Mouse (Mus musculus) neural tube, embryonic 14.5 days (tissue): Measurements from ENCODE around the gene Akap14. TPM values are rescaled to one million over a fixed set of nuclear protein-coding genes. Genes with fewer than 3 reads are reported as not detected.
"Not testable (repeated sequence)": the region's sequence is repeated elsewhere in the genome, so short reads cannot be mapped to it uniquely, and the experiment has no call there.

Experiments
- ATAC-seq: fragments of 200-750 bp; cut with Nextera tagmentation; 2 replicates; pipeline ENCODE4 v1.8.0; 2017; ENCODE audit warnings: low read depth, mild to moderate bottlenecking, moderate TSS enrichment, moderate library complexity
- H3K27ac ChIP-seq: fragments of 300-500 bp; sonication (generic); 2 replicates; pipeline ENCODE4 v1.5.1; 2014; ENCODE audit warnings: low read depth, mild to moderate bottlenecking, control low read depth, low read length, moderate library complexity, mixed read lengths
- H3K27me3 ChIP-seq: fragments of 300-500 bp; sonication (generic); 2 replicates; pipeline ENCODE4 v1.6.1; 2014; ENCODE audit warnings: low read length; ENCODE audit not compliant: control insufficient read depth, insufficient read depth
- H3K36me3 ChIP-seq: fragments of 300-500 bp; sonication (generic); 2 replicates; pipeline ENCODE4 v1.6.1; 2014; ENCODE audit warnings: low read length, mixed read lengths; ENCODE audit not compliant: control insufficient read depth, insufficient read depth
- H3K4me1 ChIP-seq: fragments of 300-500 bp; sonication (generic); 2 replicates; pipeline ENCODE4 v1.6.1; 2014; ENCODE audit warnings: low read length; ENCODE audit not compliant: control insufficient read depth, insufficient read depth
- H3K4me2 ChIP-seq: fragments of 300-500 bp; sonication (generic); 2 replicates; pipeline ENCODE4 v1.6.1; 2014; ENCODE audit warnings: mild to moderate bottlenecking, low read depth, low read length, control low read depth
- H3K4me3 ChIP-seq: fragments of 300-500 bp; sonication (generic); 2 replicates; pipeline ENCODE4 v1.5.1; 2014; ENCODE audit warnings: low read depth, low read length, control low read depth, mixed read lengths
- H3K9ac ChIP-seq: fragments of 300-500 bp; sonication (generic); replicated peaks from 2 replicates; pipeline ENCODE4 v1.6.1; 2014; ENCODE audit warnings: low read depth, mild to moderate bottlenecking, control low read depth, low read length, mixed read lengths
- H3K9me3 ChIP-seq: fragments of 300-500 bp; sonication (generic); 2 replicates; pipeline ENCODE4 v1.6.1; 2016; ENCODE audit warnings: low read length; ENCODE audit not compliant: control insufficient read depth
- WGBS: fragments of 180-500 bp; shearing (Covaris S2); extraction: QIAGEN DNeasy Blood & Tissue Kit; methylation state at CpG from one replicate; pipeline ENCODE4 v1.1.7; 2014; 5-methylcytosine and 5-hydroxymethylcytosine counted together
- polyA plus RNA-seq: library from polyadenylated mRNA; unstranded; fragments of >200 nt; fragmentation: Nextera tagmentation; extraction: Ambion mirVana; gene quantifications from 2 replicates; pipeline ENCODE4 v1.2.1, GENCODE M21; 2014

The Akap14 gene
- polyA plus RNA-seq, 1 experiment from 2014 or later: 0.29 TPM

DNA sequence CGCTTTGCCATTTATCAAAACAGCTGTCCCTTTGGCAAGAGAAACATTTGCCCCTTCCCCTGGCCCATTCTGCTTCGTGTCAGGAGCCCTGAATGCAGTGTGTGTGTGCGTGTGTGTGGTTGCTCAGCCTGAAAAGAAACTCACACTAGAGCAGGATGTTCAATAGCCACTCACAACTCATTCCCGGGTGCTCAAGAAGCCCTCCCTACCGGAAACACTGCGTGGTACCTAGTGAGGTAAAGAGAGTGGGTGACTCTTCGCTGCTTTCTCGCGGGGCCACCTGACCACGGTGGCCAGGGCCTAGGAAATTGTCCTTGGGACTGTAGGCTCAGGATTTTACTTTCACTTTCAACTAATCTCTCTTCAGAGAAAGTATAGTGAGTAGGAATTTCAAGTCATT, 7.5 kb downstream of the Akap14 start:
- Histone ChIP-seq H3K36me3 (no peaks in the 10 kb centered on the region), H3K4me3 (no peak overlapping the region), H3K9ac (no peak overlapping the region), H3K4me1 (no peaks in the 10 kb centered on the region), H3K27me3 (no peaks in the 10 kb centered on the region), H3K4me2 (no peak overlapping the region), H3K27ac (no peak overlapping the region), H3K9me3 (no peaks in the 10 kb centered on the region)
- 79% methylated on average over 10 of the region's 10 CpGs for WGBS
- no peak for ATAC-seq

DNA sequence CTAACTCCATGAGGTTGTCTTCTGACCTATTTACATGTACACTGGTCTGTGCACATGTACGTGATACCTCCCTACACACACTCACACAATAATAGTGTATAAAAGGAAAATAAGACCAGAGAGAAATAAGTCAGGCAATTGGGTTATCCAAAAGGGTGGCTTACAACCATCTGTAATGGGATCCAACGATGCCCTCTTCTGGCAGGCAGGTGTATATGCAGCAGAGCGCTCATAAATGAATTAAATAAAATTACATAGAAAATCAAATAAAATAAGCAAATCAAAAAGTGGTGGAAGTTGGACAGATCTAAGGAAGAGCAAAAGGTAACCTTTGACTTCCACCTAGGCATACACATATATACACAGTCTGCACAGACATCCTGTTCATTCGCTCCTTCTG, 10.8 kb downstream of the Akap14 start:
- no peak overlapping the region for H3K4me2 ChIP-seq
- H3K9me3 ChIP-seq: no peaks in the 10 kb centered on the region
- H3K4me3 ChIP-seq: no peak overlapping the region
- no peaks in the 10 kb centered on the region for H3K4me1 ChIP-seq
- H3K27me3 ChIP-seq: no peaks in the 10 kb centered on the region
- ATAC-seq: no peak
- H3K9ac ChIP-seq: no peak overlapping the region
- 66% methylated on average over 4 of the region's 4 CpGs for WGBS
- no peak overlapping the region for H3K27ac ChIP-seq
- no peaks in the 10 kb centered on the region for H3K36me3 ChIP-seq

DNA sequence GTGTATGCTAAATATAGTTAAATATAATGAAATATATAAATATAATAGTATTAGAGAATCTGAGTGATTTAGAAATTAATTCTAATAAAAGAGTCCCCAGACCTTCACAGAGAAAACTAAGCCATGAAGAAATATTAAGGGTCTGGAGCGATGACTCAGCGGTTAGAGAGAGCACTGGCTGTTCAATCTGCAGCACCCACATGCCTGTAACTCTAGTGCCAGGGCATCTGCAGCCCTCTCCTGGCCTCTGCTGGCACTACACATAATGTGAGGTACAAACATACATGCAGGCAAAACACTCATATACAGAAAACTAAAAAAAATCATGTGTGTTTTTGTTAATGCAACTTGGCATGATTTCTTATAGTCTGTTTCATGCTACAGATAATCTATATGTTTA, 23.7 kb downstream of the Akap14 start:
- H3K9ac ChIP-seq: no peak overlapping the region
- WGBS: 93% methylated on average over 2 of the region's 2 CpGs
- H3K4me2 ChIP-seq: no peak overlapping the region
- no peak overlapping the region for H3K27ac ChIP-seq
- H3K9me3 ChIP-seq: no peaks in the 10 kb centered on the region
- no peaks in the 10 kb centered on the region for H3K4me1 ChIP-seq
- no peak for ATAC-seq
- H3K4me3 ChIP-seq: no peak overlapping the region
- no peaks in the 10 kb centered on the region for H3K27me3 ChIP-seq
- H3K36me3 ChIP-seq: no peaks in the 10 kb centered on the region

DNA sequence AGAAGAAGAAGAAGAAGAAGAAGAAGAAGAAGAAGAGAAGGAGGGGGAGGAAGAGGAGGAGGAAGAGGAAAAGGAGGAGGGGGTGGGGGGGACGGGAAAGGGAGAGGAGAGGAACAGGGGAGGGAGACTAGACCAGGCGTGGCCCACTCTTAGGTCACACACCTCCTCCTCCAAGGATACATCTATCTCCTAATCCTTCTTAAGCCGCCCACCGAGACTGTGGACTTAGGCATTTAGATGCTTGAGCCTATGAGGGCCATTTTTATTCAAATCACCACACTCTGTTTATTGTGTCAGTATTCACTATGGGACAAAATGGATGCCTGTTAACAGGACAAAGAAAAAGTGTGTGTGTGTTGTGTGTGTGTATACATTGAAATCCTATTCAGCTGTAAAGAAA, 24.1 kb downstream of the Akap14 start:
- not testable (repeated sequence) for H3K9ac ChIP-seq, H3K36me3 ChIP-seq, H3K4me1 ChIP-seq, H3K4me3 ChIP-seq, H3K27me3 ChIP-seq, H3K27ac ChIP-seq, H3K4me2 ChIP-seq, H3K9me3 ChIP-seq, ATAC-seq
- WGBS: 67% methylated on average over 1 of the region's 4 CpGs

DNA sequence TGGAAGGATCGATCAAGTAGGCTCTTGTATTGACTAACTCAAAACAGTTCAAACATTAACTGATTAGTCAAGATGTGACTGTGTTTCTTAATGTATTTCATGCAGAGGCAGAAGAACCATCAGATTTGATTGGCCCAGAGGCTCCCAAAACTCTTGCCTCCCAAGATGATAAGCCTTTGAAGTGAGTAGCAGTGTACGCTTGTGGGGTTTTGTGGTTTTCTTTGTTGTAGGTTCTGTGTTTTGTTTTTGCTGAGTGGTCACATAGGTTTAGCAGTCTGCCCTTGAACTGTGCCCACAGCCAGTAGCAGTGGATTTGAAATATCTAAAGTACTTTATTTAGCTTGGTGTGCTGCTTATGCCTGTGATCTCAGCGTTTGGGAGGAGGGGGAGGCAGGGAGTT, 26.9 kb downstream of the Akap14 start:
- Histone ChIP-seq H3K4me2 (no peak overlapping the region), H3K36me3 (no peaks in the 10 kb centered on the region), H3K4me3 (no peak overlapping the region), H3K9me3 (no peaks in the 10 kb centered on the region), H3K4me1 (no peaks in the 10 kb centered on the region), H3K9ac (no peak overlapping the region), H3K27me3 (no peaks in the 10 kb centered on the region), H3K27ac (no peak overlapping the region)
- no peak for ATAC-seq
- 88% methylated on average over 3 of the region's 3 CpGs for WGBS

DNA sequence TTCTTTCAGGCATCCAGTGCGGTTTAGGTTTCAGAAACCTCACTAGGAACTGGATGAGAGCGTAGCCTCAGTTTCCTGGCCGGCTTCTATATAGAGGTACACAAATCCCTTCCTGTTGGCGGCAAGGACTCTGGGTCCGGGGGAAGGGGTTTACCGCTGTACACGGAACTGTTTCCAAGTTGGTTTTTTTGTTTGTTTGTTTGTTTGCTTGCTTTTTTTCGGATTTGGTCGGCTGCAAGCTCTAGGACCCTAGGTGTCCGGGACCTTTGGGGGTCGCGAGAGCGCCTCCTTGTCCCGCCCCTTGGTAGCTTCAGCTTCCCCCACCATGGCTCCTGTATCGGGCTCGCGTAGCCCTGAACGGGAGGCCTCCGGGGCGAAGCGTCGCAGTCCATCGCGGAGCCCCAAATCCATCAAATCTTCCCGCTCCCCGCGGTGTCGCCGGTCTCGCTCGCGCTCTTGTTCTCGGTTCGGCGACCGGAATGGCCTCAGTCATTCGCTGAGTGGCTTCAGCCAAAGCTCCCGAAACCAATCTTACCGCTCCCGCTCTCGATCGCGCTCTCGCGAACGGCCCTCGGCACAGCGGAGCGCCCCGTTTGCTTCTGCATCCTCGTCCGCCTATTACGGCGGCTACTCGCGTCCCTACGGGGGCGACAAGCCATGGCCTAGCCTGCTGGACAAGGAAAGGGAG, 41.8 kb downstream of the Akap14 start, which contains the start of gene Nkap:
Gene Nkap (plus strand): TSS at position 125 of the 688 bp plus-strand sequence.
- WGBS: 7% methylated on average over 56 of the region's 58 CpGs
- peak within 1 kb of the TSS; percentile 68 for H3K9ac ChIP-seq
- H3K4me1 ChIP-seq: peaks cover 3% of the 10 kb centered on the region; the same call in 1 of the 2 replicates

DNA sequence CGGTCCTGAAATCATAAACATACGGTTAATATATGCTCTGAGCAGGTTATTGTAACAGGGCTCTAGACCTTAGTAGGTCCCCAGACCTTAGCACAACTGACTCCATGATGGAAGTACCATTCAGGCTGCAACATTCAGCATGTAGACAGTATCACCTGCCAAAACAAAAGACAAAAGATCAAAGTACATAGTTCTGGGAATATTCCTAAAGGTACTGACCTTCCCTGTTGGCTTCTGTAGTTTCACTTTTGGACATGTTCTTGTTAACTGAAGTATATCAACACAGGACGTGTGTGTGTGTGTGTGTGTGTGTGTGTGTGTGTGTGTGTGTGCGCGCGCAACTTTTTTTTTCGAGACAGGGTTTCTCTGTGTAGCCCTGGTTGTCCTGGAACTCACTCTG, 43.1 kb downstream of the Akap14 start:
- Histone ChIP-seq H3K4me2 (no peak overlapping the region), H3K4me3 (no peak overlapping the region), H3K27me3 (no peaks in the 10 kb centered on the region), H3K27ac (no peak overlapping the region), H3K4me1 (peaks cover 3% of the 10 kb centered on the region; the same call in 1 of the 2 replicates), H3K9me3 (no peaks in the 10 kb centered on the region), H3K9ac (no peak overlapping the region), H3K36me3 (no peaks in the 10 kb centered on the region)
- 97% methylated on average over 7 of the region's 7 CpGs for whole genome bisulfite sequencing
- ATAC-seq: no peak

More for the DNA sequence above, 41.8 kb downstream of the Akap14 start, which contains the start of gene Nkap:
- peak within 1 kb of the TSS; percentile 57 for H3K4me2 ChIP-seq
- H3K9me3 ChIP-seq: no peaks in the 10 kb centered on the region
- ATAC-seq: peak; percentile 89
- no peaks in the 10 kb centered on the region for H3K27me3 ChIP-seq
- peak within 1 kb of the TSS; percentile 58 for H3K4me3 ChIP-seq
- peak within 1 kb of the TSS; percentile 55 for H3K27ac ChIP-seq
- H3K36me3 ChIP-seq: no peaks in the 10 kb centered on the region

DNA sequence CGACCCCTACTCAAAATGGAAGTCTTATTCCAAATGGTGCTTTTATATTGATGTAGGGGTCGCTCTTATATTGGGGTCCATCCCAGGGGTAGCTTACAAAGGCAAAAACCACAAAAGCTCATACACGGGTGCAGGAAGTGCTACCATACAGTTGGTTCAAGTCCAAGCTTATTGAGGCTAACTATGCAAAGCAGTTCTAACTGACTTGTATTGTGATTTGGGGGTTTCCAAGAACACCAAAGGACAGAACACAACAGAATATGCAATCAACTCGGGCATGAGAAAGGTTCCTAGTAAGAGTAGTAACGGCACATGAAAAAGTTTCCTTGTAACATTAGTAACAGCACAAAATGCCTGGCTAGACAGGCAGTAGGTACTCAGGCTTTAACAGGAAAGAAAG, 48.4 kb downstream of the Akap14 start:
- WGBS: 73% methylated on average over 5 of the region's 5 CpGs
- Histone ChIP-seq H3K27ac (no peak overlapping the region), H3K36me3 (no peaks in the 10 kb centered on the region), H3K9ac (no peak overlapping the region), H3K9me3 (no peaks in the 10 kb centered on the region), H3K4me1 (no peaks in the 10 kb centered on the region), H3K4me2 (no peak overlapping the region), H3K27me3 (no peaks in the 10 kb centered on the region), H3K4me3 (no peak overlapping the region)
- ATAC-seq: no peak

DNA sequence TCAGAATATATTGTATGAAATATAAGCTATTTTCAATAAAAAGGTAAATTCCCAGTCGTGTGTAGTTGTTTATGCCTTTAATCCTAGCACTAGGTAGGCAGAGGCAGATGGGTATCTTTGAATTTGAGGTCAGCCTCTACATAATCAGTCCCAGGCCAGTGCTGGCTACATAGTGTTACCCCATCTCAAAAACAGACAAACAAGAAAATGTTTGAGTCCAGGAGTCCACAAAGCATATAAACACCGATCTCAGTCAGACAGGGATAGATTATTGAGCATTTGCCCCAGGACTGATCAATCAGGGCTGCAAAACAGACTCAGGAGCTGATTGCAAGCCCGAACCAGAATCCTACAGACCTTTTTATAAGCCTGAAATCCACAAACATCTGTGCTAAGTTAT, 49.1 kb downstream of the Akap14 start:
- no peaks in the 10 kb centered on the region for H3K9me3 ChIP-seq
- no peak overlapping the region for H3K9ac ChIP-seq
- H3K27me3 ChIP-seq: no peaks in the 10 kb centered on the region
- no peak overlapping the region for H3K4me3 ChIP-seq
- H3K4me1 ChIP-seq: no peaks in the 10 kb centered on the region
- no peaks in the 10 kb centered on the region for H3K36me3 ChIP-seq
- H3K27ac ChIP-seq: no peak overlapping the region
- no peak for ATAC-seq
- no peak overlapping the region for H3K4me2 ChIP-seq
- WGBS: 70% methylated on average over 3 of the region's 3 CpGs
